Mouse (Mus musculus): ENCODE results near the gene Gpr82. TPM values are rescaled to one million over a fixed set of nuclear protein-coding genes. Genes with fewer than 3 reads are reported as not detected.

Gene Gpr82
- not detected for total RNA-seq (2021)
- long read RNA-seq, experiment 1: 0 reads
- long read RNA-seq, experiment 2: 0 reads

DNA sequence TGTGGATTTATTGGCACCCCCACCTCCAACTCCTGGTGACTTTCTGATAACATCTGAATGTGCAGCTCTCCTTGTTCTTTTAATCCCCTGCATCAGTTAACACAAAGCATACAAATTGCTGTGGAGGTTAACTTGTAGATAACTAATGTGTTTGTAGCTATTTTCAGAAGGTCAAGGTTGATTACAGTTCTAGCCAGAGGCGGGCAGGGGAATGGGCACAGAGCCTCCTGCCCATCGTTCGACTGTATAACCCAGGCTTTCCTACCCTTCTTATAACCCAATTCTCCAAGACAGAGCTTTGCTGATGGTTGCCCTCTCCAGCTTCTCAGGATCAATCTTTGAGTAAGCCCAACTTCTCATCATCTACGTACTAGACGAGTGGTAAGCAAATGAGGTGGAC lies at the start of gene Gpr82:
Gene Gpr82 (plus strand): TSS at position 301 of the 400 bp plus-strand sequence.
- DNase-seq: no peak
- intact Hi-C loops (cut with DNase I): no loop called here

DNA sequence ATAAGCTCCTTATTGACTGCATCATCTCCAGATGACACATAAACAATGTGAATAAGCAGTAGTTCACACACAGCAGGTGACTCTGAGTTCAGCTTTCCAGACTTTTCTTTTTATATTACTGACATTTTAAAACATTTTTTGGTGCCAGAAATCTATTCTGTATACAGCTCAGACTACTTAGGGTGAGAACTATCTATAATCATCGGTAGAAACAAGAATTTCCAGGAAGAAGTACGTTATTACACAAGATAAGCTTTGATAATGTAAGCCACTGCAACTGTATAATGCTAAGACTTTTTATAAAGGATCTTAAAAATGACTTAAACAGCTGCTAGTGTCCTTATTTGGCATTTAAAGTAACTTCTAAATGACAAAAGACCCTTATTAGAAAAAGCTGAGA lies 49.0 kb upstream of the Gpr82 start:
- intact Hi-C loops (cut with DNase I): no loop called here
- DNase-seq: no peak

DNA sequence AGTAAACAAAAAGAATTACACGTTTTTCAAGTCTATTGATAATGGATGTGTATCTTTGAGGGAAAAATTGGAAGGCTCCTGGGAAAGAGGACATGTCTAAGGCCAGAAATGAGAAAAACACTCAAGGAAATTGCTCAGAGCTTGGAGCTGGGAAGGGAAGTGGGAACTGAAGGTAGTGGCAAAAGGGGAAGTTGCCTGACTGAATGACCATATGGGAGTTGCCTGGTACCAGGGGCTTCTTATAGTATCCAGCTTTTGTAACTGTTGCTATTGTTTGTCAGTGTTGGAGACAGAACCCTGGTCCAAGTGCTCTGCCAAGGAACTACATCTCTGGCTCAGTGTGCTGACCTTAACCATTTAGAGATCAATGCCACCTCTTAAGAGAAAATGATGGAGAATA lies 44.4 kb upstream of the Gpr82 start:
- no peak for DNase-seq
- intact Hi-C loops (cut with DNase I): no loop called here

DNA sequence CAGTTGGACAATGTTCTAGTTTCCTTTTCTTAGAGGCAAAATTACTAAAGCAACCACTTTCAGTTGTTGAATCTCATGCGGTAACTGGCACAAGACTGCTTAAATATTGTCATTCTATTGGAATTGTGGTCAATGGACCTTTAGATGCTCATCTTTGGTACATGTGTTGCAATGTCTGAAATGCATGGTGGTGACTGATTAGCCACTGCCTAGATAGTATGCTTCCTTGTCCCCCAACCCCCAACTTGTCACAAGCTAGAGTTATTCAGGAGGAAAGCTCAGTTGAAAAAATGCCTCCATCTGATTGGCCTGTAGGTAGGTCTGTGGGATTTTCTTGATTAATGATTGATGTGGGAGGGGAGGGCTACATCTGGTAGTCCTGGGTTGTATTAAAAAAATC lies 43.9 kb upstream of the Gpr82 start:
- no peak for DNase-seq
- intact Hi-C loops (cut with DNase I): no loop called here

DNA sequence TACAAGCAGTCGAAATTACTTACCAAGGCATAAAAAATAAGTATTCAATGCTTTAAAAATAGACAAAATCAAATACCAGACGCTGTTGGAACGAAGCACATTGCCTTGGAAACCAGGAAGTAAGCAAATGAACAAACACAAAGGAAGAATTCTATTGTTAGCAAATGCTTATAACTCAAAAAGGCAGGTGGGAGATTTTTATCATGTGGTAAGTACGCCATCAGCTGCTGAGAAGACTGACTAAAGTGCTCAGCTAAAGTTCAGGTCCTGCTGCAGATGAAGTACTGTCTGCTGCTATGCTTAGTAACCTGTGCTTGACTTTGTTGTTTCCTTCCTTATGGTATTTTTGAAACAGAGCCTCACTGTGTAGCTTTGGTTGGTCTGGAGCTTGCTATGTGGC lies 42.7 kb upstream of the Gpr82 start:
- DNase-seq: no peak
- intact Hi-C loops (cut with DNase I): no loop called here

DNA sequence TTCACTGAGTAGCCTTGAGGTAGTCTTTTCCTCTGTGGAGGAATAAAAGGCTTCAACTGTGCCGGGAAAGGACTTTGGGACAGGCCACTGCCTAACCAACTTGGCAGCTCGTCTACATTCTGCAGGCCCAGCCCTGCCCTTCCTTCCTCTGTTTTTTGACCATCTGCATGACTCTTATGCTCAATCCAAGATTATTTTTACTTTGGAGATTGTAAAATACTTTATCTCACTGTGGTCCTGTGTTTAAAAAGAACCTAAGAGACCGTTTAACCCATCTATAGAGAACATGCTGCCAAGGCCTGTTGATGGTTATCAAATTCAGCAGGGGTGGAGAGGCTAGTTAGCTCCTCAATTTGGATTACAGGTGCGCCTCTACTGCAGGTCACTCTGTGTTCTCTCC lies 39.7 kb upstream of the Gpr82 start:
- DNase-seq: peak in 1 of 2 experiments; percentile 6
- intact Hi-C loops (cut with DNase I): no loop called here

DNA sequence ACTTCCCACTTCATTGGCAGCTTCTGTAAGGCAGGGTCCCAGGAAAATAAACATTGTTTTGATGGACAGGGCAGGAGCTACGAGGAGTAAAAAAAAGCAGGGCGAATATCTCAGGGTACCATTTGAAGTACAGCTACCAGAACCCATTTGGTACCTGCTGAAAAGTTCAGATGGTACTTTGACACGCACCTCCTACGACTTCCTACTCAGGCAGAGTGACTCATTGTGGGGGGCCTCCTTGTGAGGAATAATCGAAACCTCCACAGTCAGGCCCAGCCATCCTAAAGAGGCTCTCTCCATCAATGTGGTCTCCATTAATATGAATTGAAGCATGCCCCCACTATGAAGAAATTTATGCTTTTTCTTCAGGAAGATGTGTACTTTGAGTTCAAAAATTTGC lies 38.5 kb upstream of the Gpr82 start:
- intact Hi-C loops (cut with DNase I): no loop called here

DNA sequence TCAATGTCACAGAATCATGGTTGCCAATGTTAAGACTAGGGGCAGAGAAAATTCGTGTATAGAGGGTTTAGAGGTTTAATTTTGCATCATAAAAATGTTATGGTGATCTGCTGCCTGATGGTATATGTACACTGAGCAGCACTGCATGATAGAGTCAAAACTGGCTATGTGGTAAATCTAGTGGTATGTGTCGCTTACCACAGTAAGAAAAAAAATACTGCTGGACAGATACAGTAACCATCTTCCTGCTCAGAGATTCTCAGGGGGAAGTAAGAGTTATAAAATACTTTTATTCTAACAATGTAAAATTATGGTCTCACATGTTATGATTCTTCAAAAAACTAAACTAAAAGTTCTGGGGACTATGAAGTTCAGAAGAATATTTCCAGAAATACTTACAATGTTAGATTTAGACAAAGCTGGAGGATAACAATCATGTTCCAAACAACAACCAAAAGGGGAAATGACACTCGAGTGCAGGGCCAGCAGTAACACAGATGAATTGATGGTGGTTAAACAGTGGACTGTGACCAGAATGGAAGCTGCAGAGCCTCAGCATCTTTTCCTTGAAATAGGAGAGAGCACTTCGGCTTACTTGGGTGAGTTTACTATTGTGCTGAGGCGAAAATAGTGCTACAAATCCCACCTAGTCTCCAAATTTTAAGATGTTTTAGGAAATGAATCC lies 29.4 kb upstream of the Gpr82 start, which contains the start of gene Gpr34:
Gene Gpr34 (plus strand): TSS at position 491 of the 685 bp plus-strand sequence.
- intact Hi-C loops (cut with DNase I): no loop called here

More for the DNA sequence above, 38.5 kb upstream of the Gpr82 start:
- no peak for DNase-seq

DNA sequence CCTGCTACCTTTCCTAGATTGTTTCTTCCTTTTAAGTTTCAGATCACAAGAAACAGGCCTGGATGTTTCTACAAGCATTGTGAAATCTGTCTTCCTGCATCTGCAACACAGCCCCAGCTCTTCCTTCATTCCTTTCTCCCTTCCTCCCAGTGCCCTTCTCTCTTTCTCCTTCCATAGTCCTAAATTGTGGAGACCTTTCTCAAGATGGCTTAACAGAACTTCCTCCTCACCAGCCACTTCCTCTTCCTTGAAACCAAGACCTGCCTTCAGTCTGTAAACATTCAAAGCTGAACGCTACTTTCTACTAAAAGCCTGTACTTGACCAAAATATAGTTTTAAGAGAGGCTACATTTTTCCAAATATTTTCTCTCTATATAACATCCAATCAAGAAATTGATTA lies 24.8 kb upstream of the Gpr82 start:
- no peak for DNase-seq
- intact Hi-C loops (cut with DNase I): no loop called here

More for the DNA sequence above, 29.4 kb upstream of the Gpr82 start, which contains the start of gene Gpr34:
- no peak for DNase-seq

DNA sequence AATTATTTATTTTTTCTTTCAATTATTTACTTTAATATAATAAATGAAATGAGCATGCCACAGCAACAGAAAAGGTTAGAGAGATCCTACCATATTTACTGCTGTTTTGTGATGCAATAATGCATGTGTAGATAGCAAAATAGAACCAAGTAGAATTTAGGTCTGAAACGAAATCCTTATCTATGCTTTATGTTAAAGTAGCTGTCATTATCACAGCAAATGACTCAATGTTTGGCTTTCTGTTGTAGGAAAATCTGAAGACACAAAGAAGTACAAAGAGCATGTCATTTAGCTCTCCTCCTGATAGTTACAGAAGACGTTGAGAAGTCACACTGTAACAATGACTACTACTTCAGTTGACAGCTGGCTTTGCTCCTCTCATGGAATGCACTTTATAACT lies 22.3 kb upstream of the Gpr82 start:
- no peak for DNase-seq
- intact Hi-C loops (cut with DNase I): no loop called here

DNA sequence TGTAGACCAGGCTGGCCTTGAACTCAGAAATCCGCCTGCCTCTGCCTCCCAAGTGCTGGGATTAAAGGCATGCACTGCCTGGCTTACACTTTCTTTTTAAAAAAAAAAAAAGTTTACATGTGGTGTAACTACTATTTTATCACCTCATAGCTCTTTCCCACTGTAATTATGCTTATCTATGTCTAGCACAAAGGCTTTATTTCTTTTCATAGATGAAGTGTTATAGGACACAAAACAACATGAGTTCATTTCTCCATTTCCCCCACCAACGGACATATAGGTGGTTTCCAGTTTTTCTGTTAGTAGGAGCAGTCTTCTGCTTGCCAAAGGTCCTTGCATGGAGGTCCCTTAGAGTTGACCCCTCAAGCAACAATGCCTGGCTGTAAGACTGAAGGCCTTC lies 9.3 kb upstream of the Gpr82 start:
- intact Hi-C loops (cut with DNase I): loop anchor here (10.0 kb wide), 2 partner anchors 137 to 187 kb away; partner anchors contain the start of gene Nyx
- DNase-seq: no peak

DNA sequence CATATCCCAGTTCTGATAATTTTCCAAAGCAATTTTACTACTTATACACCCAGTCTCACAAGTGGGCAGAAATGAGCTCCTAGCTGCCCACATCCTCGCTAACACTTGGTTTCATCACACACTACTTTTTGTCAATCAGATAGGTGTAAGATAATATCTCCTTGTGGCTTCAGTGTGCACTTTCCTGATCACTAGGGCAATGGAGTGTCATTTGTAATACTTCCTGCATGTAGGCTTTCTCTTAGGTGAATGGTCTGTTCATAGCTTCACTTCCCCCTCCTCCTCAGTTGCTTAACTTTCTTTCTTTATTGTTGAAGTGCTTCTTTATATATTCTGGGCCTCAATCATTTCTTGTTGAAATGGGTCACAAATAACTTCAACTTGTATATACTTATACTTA lies 8.9 kb upstream of the Gpr82 start:
- DNase-seq: no peak
- intact Hi-C loops (cut with DNase I): loop anchor here (10.0 kb wide), 2 partner anchors 137 to 187 kb away; partner anchors contain the start of gene Nyx

DNA sequence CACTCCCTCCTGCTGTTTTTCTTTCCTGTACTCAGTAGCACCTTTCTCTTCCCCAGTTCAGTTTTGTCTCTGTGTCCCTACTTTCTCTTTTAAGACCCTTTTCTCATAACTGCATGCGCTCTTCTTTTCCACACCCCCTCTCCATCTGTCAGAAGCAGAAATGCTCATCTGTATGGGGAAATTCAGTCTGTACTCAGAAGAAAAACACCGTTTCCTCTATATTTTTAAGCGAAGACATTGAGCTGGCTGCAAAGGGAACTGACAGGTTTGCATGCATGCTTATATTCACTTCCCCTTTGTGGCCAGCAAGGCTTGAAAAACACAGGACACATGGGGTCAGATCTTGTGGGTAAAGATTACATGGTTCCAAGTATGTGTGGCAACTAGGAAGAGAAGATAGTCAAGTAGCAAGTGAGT lies 6.2 kb upstream of the Gpr82 start:
- no peak for DNase-seq
- intact Hi-C loops (cut with DNase I): loop anchor here (2.0 to 10.0 kb wide), 3 partner anchors 140 to 430 kb away; partner anchors contain the start of gene Nyx

DNA sequence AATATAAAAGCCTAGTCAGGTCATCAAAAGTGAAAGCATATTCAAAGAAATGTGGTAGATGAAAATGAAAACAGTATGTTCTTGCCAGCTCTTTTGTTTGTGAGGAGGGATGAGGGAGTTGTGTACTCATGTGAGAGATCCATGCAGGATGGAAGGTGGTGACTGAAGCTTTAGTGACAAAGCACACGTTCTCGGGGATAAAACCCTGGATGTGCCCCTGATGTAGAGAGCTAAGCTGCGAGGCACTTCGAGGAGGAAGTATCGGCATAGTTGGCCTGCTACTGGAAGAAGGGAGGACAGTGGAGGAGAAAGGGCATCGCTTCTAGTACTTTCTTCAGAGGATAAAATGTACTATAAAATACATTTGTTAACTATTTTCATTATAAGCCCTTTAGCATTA lies 5.3 kb upstream of the Gpr82 start:
- DNase-seq: no peak
- intact Hi-C loops (cut with DNase I): loop anchor here (2.0 to 10.0 kb wide), 3 partner anchors 141 to 431 kb away; partner anchors contain the start of gene Nyx

DNA sequence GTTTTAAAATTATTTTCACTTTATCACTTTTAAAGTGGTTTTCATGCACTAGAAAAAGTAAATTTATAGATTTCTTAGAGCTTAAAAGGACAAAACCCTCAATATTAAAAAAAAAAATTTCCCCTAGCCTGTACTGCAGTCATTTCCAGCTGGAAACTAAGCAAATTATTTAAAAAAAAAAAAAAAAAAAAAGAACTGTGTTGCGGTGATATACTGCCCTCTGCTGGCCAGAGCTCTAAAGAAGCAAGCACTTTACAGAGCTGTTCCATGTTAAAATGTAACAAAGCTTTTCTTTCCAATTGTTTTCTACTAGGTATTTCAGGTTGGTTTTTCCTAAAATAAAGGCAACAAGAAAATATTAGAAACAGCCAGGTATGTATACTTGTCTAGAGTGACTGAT lies 4.4 kb upstream of the Gpr82 start:
- peak in 1 of 2 experiments; percentile 28 for DNase-seq
- intact Hi-C loops (cut with DNase I): loop anchor here (10.0 kb wide), 2 partner anchors 142 to 192 kb away; partner anchors contain the start of gene Nyx

DNA sequence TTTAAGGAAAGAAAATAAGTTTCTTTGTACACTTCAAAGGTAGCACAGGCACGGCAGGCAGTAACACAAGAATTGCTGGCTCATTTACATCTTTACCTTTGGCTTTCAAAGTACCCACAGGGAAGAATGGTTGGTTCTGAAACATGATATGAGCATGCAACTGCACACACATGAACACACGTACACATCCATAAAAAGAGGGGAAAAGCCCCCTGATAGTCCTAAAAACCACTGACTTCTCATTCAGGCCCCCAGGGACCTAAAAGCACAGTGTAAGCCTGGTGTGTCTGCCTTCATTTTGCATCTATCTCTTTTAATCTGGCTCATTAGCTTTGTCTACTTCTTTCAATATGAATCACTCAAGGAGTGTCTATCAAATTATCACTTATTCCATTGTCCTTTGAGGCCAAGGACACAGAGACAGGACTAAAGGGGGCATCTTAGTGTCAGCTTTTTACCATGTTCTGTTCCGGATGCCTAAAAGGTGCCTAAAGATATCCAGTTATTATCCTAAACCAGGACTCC lies 2.5 kb upstream of the Gpr82 start:
- intact Hi-C loops (cut with DNase I): loop anchor here (10.0 kb wide), 2 partner anchors 144 to 194 kb away; partner anchors contain the start of gene Nyx
- DNase-seq: no peak

DNA sequence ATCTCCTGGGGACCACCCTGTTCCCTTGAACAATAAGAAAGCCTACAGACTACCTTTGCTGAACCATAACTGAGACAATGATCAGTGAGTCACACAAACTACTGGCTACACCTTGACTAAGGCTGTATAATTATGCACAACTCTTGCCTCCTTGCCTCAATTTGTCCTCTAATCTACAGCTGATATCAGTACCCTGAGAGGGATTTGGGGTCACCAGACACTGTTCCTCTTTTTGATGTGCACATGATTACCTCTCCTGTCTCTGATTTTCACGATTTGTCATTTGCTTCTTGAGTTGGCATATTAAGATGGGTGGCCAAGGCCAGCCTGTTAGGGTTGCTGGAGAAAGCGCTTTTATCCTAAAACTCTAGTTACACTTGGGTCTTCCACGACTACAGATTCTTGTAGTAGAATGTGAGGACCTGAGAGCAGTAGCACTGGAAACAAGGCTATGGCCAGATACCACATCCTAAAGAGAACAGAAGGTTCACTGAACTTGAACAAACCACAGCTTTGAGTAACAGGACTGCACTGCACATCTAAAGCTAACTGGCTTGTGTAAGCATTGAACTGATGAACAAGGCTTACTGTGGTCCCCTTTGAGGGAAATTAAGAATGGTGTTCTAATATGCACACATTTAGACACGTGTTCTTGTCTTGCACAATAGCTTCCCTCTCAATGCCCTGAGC lies 1.8 kb upstream of the Gpr82 start:
- DNase-seq: no peak
- intact Hi-C loops (cut with DNase I): loop anchor here (10.0 kb wide), 2 partner anchors 145 to 195 kb away; partner anchors contain the start of gene Nyx

DNA sequence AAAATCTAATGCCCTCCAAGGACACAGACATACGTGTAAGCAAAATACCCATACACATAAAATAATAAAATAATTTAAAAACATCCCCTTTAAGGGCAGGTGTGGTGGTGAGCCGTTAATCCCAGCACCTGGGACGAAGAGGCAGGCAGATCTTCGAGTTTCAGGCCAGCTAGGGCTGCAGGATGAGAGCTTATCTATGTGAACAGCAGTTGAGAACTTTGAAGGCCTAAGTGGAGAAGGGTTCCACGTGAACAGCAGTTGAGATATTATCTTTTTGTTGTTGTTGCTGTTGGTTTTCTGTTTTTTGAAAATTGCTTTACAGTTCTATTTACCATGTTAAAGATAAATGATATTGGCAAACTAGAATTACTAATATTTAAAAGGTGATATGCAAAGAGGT lies 7.7 kb downstream of the Gpr82 start:
- intact Hi-C loops (cut with DNase I): no loop called here

DNA sequence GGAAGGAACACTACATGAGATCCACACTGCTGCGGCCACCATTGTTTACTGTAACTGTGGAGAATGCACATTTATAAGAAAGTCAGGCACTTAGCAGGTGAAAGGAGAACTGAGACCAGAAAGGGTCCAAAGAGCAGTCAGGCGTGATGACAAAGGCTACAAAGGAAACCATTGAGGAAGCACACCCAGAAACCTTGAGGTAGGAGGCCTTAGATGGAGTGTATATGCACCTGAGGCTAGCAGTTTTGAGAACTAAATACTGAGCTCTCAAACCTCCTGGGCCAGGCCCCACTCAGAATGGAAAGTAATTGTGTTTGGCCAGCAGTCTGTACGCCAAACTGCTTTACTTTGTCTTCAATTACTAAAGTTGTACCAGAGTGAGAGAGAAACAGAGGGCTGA lies 9.2 kb downstream of the Gpr82 start:
- no peak for DNase-seq
- intact Hi-C loops (cut with DNase I): no loop called here

More for the DNA sequence above, 7.7 kb downstream of the Gpr82 start:
- no peak for DNase-seq

DNA sequence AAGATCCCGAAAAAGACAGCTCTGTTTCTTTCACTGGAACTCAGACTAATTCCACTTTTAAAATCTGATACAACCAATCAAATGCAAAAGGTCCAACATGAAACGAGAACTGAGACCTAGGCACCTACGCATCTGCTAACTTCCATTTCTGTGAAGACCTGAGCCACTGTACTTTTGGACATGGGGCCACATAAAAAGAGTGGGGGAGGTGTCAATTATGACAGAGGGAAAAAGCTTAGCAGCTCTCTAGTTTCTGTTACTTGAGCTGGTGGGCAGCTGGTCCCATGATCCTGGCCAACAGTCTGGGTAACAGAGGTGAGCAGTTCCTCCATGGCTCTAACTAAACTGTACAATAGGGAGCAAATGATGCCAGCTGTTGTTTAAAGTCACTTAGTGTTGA lies 11.8 kb downstream of the Gpr82 start:
- DNase-seq: no peak
- intact Hi-C loops (cut with DNase I): no loop called here

DNA sequence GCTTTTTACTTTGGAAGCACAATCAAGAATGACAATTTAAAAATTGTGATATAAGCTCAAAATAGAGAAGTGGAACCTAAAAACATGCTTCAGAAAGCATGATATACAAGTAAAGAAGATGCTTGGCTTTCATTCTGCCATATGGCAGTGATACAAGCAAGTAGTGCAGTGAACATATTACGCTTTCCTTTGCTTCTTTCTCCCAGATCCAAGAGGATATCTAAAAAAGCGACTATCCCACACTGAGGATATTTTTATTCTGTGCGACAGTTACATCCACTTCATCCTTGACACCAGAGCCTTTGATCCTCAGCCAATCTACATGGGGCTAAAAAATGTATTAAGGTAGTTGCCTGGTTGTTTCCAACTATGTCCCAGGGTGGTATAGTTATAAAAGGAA lies 20.6 kb downstream of the Gpr82 start:
- intact Hi-C loops (cut with DNase I): no loop called here
- DNase-seq: no peak
